Mouse (Mus musculus) limb, embryonic 10.5 days (tissue): Measurements from ENCODE around the gene Pigq. TPM values are rescaled to one million over a fixed set of nuclear protein-coding genes. Genes with fewer than 3 reads are reported as not detected.

ENCODE experiments used
- DNase-seq: peaks from one replicate; pipeline ENCODE4 v3.0.0-alpha.2; 2017; ENCODE audit warnings: low spot score
- H3K27ac ChIP-seq: fragments of 300-500 bp; sonication (generic); 2 replicates; pipeline ENCODE4 v1.5.1; 2016; ENCODE audit warnings: mild to moderate bottlenecking
- H3K27me3 ChIP-seq: fragments of 300-500 bp; sonication (generic); 2 replicates; pipeline ENCODE4 v1.6.1; 2016; ENCODE audit warnings: low read depth, mild to moderate bottlenecking; ENCODE audit not compliant: poor library complexity, severe bottlenecking
- H3K36me3 ChIP-seq: fragments of 300-500 bp; sonication (generic); 2 replicates; pipeline ENCODE4 v1.6.1; 2016; ENCODE audit warnings: mild to moderate bottlenecking, moderate library complexity
- H3K4me1 ChIP-seq: fragments of 300-500 bp; sonication (generic); 2 replicates; pipeline ENCODE4 v1.6.1; 2016
- H3K4me3 ChIP-seq: fragments of 300-500 bp; sonication (generic); 2 replicates; pipeline ENCODE4 v1.5.1; 2016; ENCODE audit warnings: mild to moderate bottlenecking, moderate library complexity
- H3K9me3 ChIP-seq: fragments of 300-500 bp; sonication (generic); replicated peaks from 2 replicates; pipeline ENCODE4 v1.6.1; 2016; ENCODE audit warnings: mild to moderate bottlenecking
- WGBS: fragments of 180-500 bp; shearing (Covaris S2); methylation state at CpG from one replicate; pipeline ENCODE4 v1.1.7; 2016; 5-methylcytosine and 5-hydroxymethylcytosine counted together
- polyA plus RNA-seq: library from polyadenylated mRNA; unstranded; fragments of >200 nt; fragmentation: Nextera tagmentation; extraction: Ambion mirVana; gene quantifications from 2 replicates; pipeline ENCODE4 v1.2.1, GENCODE M21; 2016

Gene Pigq
- polyA plus RNA-seq, 1 experiment from 2014 or later = 65.2 TPM

GRCm38 (mm10) chr17:25970448-25970847 lies 25.7 kb upstream of the Pigq start:
- Histone ChIP-seq H3K9me3 (no peaks in the 10 kb centered on the region), H3K27ac (no peak overlapping the region), H3K36me3 (peaks cover 20% of the 10 kb centered on the region), H3K4me1 (peaks cover 16% of the 10 kb centered on the region), H3K4me3 (no peak overlapping the region), H3K27me3 (no peaks in the 10 kb centered on the region)
- DNase-seq = no peak
- 96% methylated on average over 9 of the region's 9 CpGs for WGBS

GRCm38 (mm10) chr17:25968176-25968575 lies 23.4 kb upstream of the Pigq start:
- 87% methylated on average over 1 of the region's 1 CpGs for WGBS
- no peak overlapping the region for H3K4me3 ChIP-seq
- DNase-seq = no peak
- no peak overlapping the region for H3K27ac ChIP-seq
- H3K9me3 ChIP-seq = no peaks in the 10 kb centered on the region
- no peaks in the 10 kb centered on the region for H3K27me3 ChIP-seq
- peaks cover 4% of the 10 kb centered on the region; the same call in 1 of the 2 replicates for H3K4me1 ChIP-seq
- H3K36me3 ChIP-seq = peaks cover 39% of the 10 kb centered on the region

GRCm38 (mm10) chr17:25967652-25968051 lies 22.9 kb upstream of the Pigq start:
- WGBS = 65% methylated on average over 3 of the region's 3 CpGs
- H3K4me1 ChIP-seq = peaks cover under 1% of the 10 kb centered on the region; the same call in 1 of the 2 replicates
- peaks cover 39% of the 10 kb centered on the region for H3K36me3 ChIP-seq
- no peaks in the 10 kb centered on the region for H3K9me3 ChIP-seq
- no peak overlapping the region for H3K27ac ChIP-seq
- H3K27me3 ChIP-seq = no peaks in the 10 kb centered on the region
- no peak for DNase-seq
- no peak overlapping the region for H3K4me3 ChIP-seq

GRCm38 (mm10) chr17:25964271-25964670 lies 19.5 kb upstream of the Pigq start:
- no peaks in the 10 kb centered on the region for H3K9me3 ChIP-seq
- no peak for DNase-seq
- 92% methylated on average over 7 of the region's 7 CpGs for WGBS
- H3K36me3 ChIP-seq = peaks cover 66% of the 10 kb centered on the region
- no peak overlapping the region for H3K27ac ChIP-seq
- no peak overlapping the region for H3K4me3 ChIP-seq
- peaks cover 3% of the 10 kb centered on the region; the same call in 1 of the 2 replicates for H3K4me1 ChIP-seq
- no peaks in the 10 kb centered on the region for H3K27me3 ChIP-seq

- 90% methylated on average over 7 of the region's 7 CpGs for WGBS
- no peak for DNase-seq
- H3K9me3 ChIP-seq = no peaks in the 10 kb centered on the region
- no peaks in the 10 kb centered on the region for H3K27me3 ChIP-seq
- H3K36me3 ChIP-seq = peaks cover 84% of the 10 kb centered on the region
- H3K4me1 ChIP-seq = peaks cover 4% of the 10 kb centered on the region
- H3K4me3 ChIP-seq = no peak overlapping the region
- no peak overlapping the region for H3K27ac ChIP-seq
Observed at GRCm38 (mm10) chr17:25962413-25962905, 17.7 kb upstream of the Pigq start.

GRCm38 (mm10) chr17:25961566-25961965 lies 16.8 kb upstream of the Pigq start:
- H3K27me3 ChIP-seq = no peaks in the 10 kb centered on the region
- no peak overlapping the region for H3K4me3 ChIP-seq
- no peak overlapping the region for H3K27ac ChIP-seq
- no peak for DNase-seq
- peaks cover 86% of the 10 kb centered on the region for H3K36me3 ChIP-seq
- H3K9me3 ChIP-seq = no peaks in the 10 kb centered on the region
- H3K4me1 ChIP-seq = peaks cover 7% of the 10 kb centered on the region
- 95% methylated on average over 5 of the region's 5 CpGs for WGBS

GRCm38 (mm10) chr17:25959630-25960467 lies 15.1 kb upstream of the Pigq start:
- H3K4me1 ChIP-seq = peaks cover 7% of the 10 kb centered on the region
- no peaks in the 10 kb centered on the region for H3K9me3 ChIP-seq
- 92% methylated on average over 23 of the region's 23 CpGs for WGBS
- peaks cover 1% of the 10 kb centered on the region; the same call in 1 of the 2 replicates for H3K27me3 ChIP-seq
- no peak overlapping the region for H3K27ac ChIP-seq
- H3K4me3 ChIP-seq = no peak overlapping the region
- H3K36me3 ChIP-seq = peaks cover 77% of the 10 kb centered on the region
- DNase-seq = no peak

- H3K9me3 ChIP-seq = no peaks in the 10 kb centered on the region
- no peak overlapping the region for H3K4me3 ChIP-seq
- H3K27ac ChIP-seq = no peak overlapping the region
- H3K27me3 ChIP-seq = peaks cover 10% of the 10 kb centered on the region
- no peak for DNase-seq
- H3K4me1 ChIP-seq = peaks cover 7% of the 10 kb centered on the region
- 94% methylated on average over 11 of the region's 11 CpGs for WGBS
- peaks cover 68% of the 10 kb centered on the region for H3K36me3 ChIP-seq
Observed at GRCm38 (mm10) chr17:25958771-25959494, 14.2 kb upstream of the Pigq start.

- Histone ChIP-seq H3K36me3 (peaks cover 54% of the 10 kb centered on the region), H3K27ac (no peak overlapping the region), H3K4me1 (peaks cover 7% of the 10 kb centered on the region), H3K4me3 (no peak overlapping the region), H3K9me3 (no peaks in the 10 kb centered on the region), H3K27me3 (peaks cover 23% of the 10 kb centered on the region)
- no peak for DNase-seq
- WGBS = 90% methylated on average over 14 of the region's 14 CpGs
Observed at GRCm38 (mm10) chr17:25957586-25958051, 12.9 kb upstream of the Pigq start.

- Histone ChIP-seq H3K27ac (no peak overlapping the region), H3K36me3 (peaks cover 45% of the 10 kb centered on the region), H3K9me3 (no peaks in the 10 kb centered on the region), H3K4me1 (peaks cover 11% of the 10 kb centered on the region), H3K27me3 (peaks cover 33% of the 10 kb centered on the region), H3K4me3 (no peak overlapping the region)
- 80% methylated on average over 7 of the region's 7 CpGs for WGBS
- no peak for DNase-seq
Observed at GRCm38 (mm10) chr17:25956631-25957030, 11.9 kb upstream of the Pigq start.

GRCm38 (mm10) chr17:25956201-25956600 lies 11.5 kb upstream of the Pigq start:
- no peaks in the 10 kb centered on the region for H3K9me3 ChIP-seq
- H3K27ac ChIP-seq = no peak overlapping the region
- no peak for DNase-seq
- H3K36me3 ChIP-seq = peaks cover 40% of the 10 kb centered on the region
- WGBS = 82% methylated on average over 7 of the region's 7 CpGs
- peaks cover 15% of the 10 kb centered on the region for H3K4me1 ChIP-seq
- H3K27me3 ChIP-seq = peaks cover 37% of the 10 kb centered on the region
- H3K4me3 ChIP-seq = no peak overlapping the region

- Histone ChIP-seq H3K36me3 (peaks cover 36% of the 10 kb centered on the region), H3K27ac (no peak overlapping the region), H3K27me3 (peaks cover 42% of the 10 kb centered on the region), H3K4me3 (no peak overlapping the region), H3K4me1 (peaks cover 20% of the 10 kb centered on the region), H3K9me3 (no peaks in the 10 kb centered on the region)
- DNase-seq = no peak
- WGBS = 60% methylated on average over 3 of the region's 3 CpGs
Observed at GRCm38 (mm10) chr17:25955736-25956135, 11.0 kb upstream of the Pigq start.

- Histone ChIP-seq H3K36me3 (peaks cover 25% of the 10 kb centered on the region), H3K27me3 (peaks cover 52% of the 10 kb centered on the region), H3K9me3 (no peaks in the 10 kb centered on the region), H3K27ac (no peak overlapping the region), H3K4me1 (peaks cover 26% of the 10 kb centered on the region), H3K4me3 (no peak overlapping the region)
- WGBS = 86% methylated on average over 2 of the region's 2 CpGs
- no peak for DNase-seq
Observed at GRCm38 (mm10) chr17:25954671-25955070, 9.9 kb upstream of the Pigq start.
